Comparison of ENCODE assay signal across 20 mouse cellular contexts in genomic region chr17:79971721-79972336, GRCm38 (mm10).
DNase-seq lines count a peak whose midpoint lies in the region; ATAC-seq and TF ChIP-seq lines count a peak whose summit lies in the region.
"Had no signal": no experiment of that assay in that cellular context is flagged by ENCODE, and none has a peak within 500 bp of the region (broad histone marks: within the 10 kb centered on the region; RNA-seq: fewer than 3 reads in every experiment).

No protein-coding gene starts in this region.

- no peak for ATAC-seq in liver, postnatal 0 days
- ATAC-seq in forebrain, embryonic 14.5 days = no peak
- no peak for ATAC-seq in hindbrain, embryonic 13.5 days (ENCODE audit: low FRiP score)
- ATAC-seq: midbrain, embryonic 15.5 days had no signal

- H3K4me3 ChIP-seq in brown adipose tissue, adult 24 weeks (ENCODE audit: insufficient read depth, low read depth, low read length) = no peak overlapping the region
- H3K4me3 ChIP-seq in limb, embryonic 10.5 days = no peak overlapping the region
- no peak overlapping the region for H3K4me3 ChIP-seq in liver, postnatal 0 days (ENCODE audit: low read depth, low read length)
- H3K4me3 ChIP-seq in forebrain, embryonic 14.5 days (ENCODE audit: low read depth, low read length) = no peak overlapping the region
- H3K4me3 ChIP-seq in hindbrain, embryonic 13.5 days = no peak overlapping the region
- H3K4me3 ChIP-seq: heart, embryonic 15.5 days; hindbrain, embryonic 15.5 days; midbrain, embryonic 15.5 days; neural tube, embryonic 12.5 days had no signal

- TF ChIP-seq CTCF in liver, postnatal 0 days (IDR thresholded peaks at IDR 0.05; ENCODE audit: low read depth) = no peak

- no peak overlapping the region for H3K9ac ChIP-seq in liver, postnatal 0 days (replicated peaks)
- H3K9ac ChIP-seq in forebrain, embryonic 14.5 days (ENCODE audit: low read length) = no peak overlapping the region
- no peak overlapping the region for H3K9ac ChIP-seq in hindbrain, embryonic 13.5 days
- H3K9ac ChIP-seq: heart, embryonic 15.5 days; hindbrain, embryonic 15.5 days; midbrain, embryonic 15.5 days; neural tube, embryonic 12.5 days had no signal

- peak overlapping the region; percentile 85 for H3K27ac ChIP-seq in brown adipose tissue, adult 24 weeks (replicated peaks; ENCODE audit: low read depth, low read length)
- H3K27ac ChIP-seq in limb, embryonic 10.5 days = 0 out of 2 replicates have a peak overlapping the region, but pooled peaks have one; percentile 30
- no peak overlapping the region for H3K27ac ChIP-seq in liver, postnatal 0 days (ENCODE audit: low read depth)
- H3K27ac ChIP-seq in forebrain, embryonic 14.5 days (ENCODE audit: low read depth, low read length) = no peak overlapping the region
- H3K27ac ChIP-seq in hindbrain, embryonic 13.5 days = no peak overlapping the region
- H3K27ac ChIP-seq: heart, embryonic 15.5 days; hindbrain, embryonic 15.5 days; midbrain, embryonic 15.5 days; neural tube, embryonic 12.5 days had no signal

- H3K36me3 ChIP-seq in limb, embryonic 10.5 days = no peaks in the 10 kb centered on the region
- no peaks in the 10 kb centered on the region for H3K36me3 ChIP-seq in liver, postnatal 0 days (replicated peaks; ENCODE audit: insufficient read depth, low read length)
- no peaks in the 10 kb centered on the region for H3K36me3 ChIP-seq in forebrain, embryonic 14.5 days (ENCODE audit: control insufficient read depth, insufficient read depth, low read length)
- no peaks in the 10 kb centered on the region for H3K36me3 ChIP-seq in hindbrain, embryonic 13.5 days
- H3K36me3 ChIP-seq: heart, embryonic 15.5 days; hindbrain, embryonic 15.5 days; midbrain, embryonic 15.5 days; neural tube, embryonic 12.5 days had no signal

- no peak for TF ChIP-seq EP300 in liver, postnatal 0 days (IDR thresholded peaks at IDR 0.05; ENCODE audit: low read depth)

- H3K4me1 ChIP-seq in brown adipose tissue, adult 24 weeks (ENCODE audit: control insufficient read depth, insufficient read depth, insufficient read length, low read length) = peaks cover 7% of the 10 kb centered on the region; the same call in 1 of the 2 replicates
- H3K4me1 ChIP-seq in limb, embryonic 10.5 days = peaks cover 73% of the 10 kb centered on the region
- peaks cover 27% of the 10 kb centered on the region for H3K4me1 ChIP-seq in liver, postnatal 0 days (ENCODE audit: insufficient read depth)
- H3K4me1 ChIP-seq in forebrain, embryonic 14.5 days (ENCODE audit: control insufficient read depth, insufficient read depth, low read length) = no peaks in the 10 kb centered on the region
- peaks cover 14% of the 10 kb centered on the region for H3K4me1 ChIP-seq in hindbrain, embryonic 13.5 days (replicated peaks)

- no peaks in the 10 kb centered on the region for H3K9me3 ChIP-seq in limb, embryonic 10.5 days (replicated peaks)
- H3K9me3 ChIP-seq in liver, postnatal 0 days (ENCODE audit: low read length) = no peaks in the 10 kb centered on the region
- no peaks in the 10 kb centered on the region for H3K9me3 ChIP-seq in forebrain, embryonic 14.5 days (replicated peaks; ENCODE audit: control insufficient read depth, low read length)
- H3K9me3 ChIP-seq in hindbrain, embryonic 13.5 days = no peaks in the 10 kb centered on the region
- H3K9me3 ChIP-seq: heart, embryonic 15.5 days; hindbrain, embryonic 15.5 days; midbrain, embryonic 15.5 days; neural tube, embryonic 12.5 days had no signal

- peak; percentile 61 for DNase-seq in adipocyte (ENCODE audit: low spot score)
- DNase-seq in limb, embryonic 10.5 days (ENCODE audit: low spot score) = no peak
- DNase-seq in liver, postnatal 0 days = no peak
- no peak for DNase-seq in forebrain, embryonic 14.5 days (ENCODE audit: low spot score)
- no peak for DNase-seq in cerebellum, postnatal 10 days
- DNase-seq: adrenal gland, postnatal 10 days; cerebellum, adult 9-10 months; gastrocnemius, postnatal 36 days; heart, postnatal 36 days; lung, adult 2 months; right cerebral cortex, postnatal 25 days; spleen, adult 18-20 months; thymus, adult 2 months; thymus, postnatal 4 days had no signal

- peaks cover 16% of the 10 kb centered on the region; the same call in 1 of the 2 replicates for H3K27me3 ChIP-seq in limb, embryonic 10.5 days (ENCODE audit: low read depth, poor library complexity, severe bottlenecking)
- H3K27me3 ChIP-seq in liver, postnatal 0 days (ENCODE audit: insufficient read depth, low read length) = no peaks in the 10 kb centered on the region
- no peaks in the 10 kb centered on the region for H3K27me3 ChIP-seq in forebrain, embryonic 14.5 days (replicated peaks; ENCODE audit: control insufficient read depth, insufficient read depth, low read length)
- 0 out of 2 replicates have a peak, but pooled peaks cover 3% of the 10 kb centered on the region for H3K27me3 ChIP-seq in hindbrain, embryonic 13.5 days
- H3K27me3 ChIP-seq: hindbrain, embryonic 15.5 days; midbrain, embryonic 15.5 days; neural tube, embryonic 12.5 days had no signal

- WGBS in limb, embryonic 10.5 days = 57% methylated on average over 8 of the region's 8 CpGs
- 61% methylated on average over 8 of the region's 8 CpGs for WGBS in liver, postnatal 0 days (ENCODE audit: insufficient replicate concordance)
- WGBS in forebrain, embryonic 14.5 days = 88% methylated on average over 8 of the region's 8 CpGs
- 85% methylated on average over 8 of the region's 8 CpGs for WGBS in hindbrain, embryonic 13.5 days

- peak overlapping the region; percentile 20; the same call in 1 of the 2 replicates for H3K4me2 ChIP-seq in liver, postnatal 0 days (ENCODE audit: low read depth, low read length)
- no peak overlapping the region for H3K4me2 ChIP-seq in forebrain, embryonic 14.5 days (ENCODE audit: low read length)
- H3K4me2 ChIP-seq in hindbrain, embryonic 13.5 days = no peak overlapping the region
- H3K4me2 ChIP-seq: heart, embryonic 15.5 days; hindbrain, embryonic 15.5 days; midbrain, embryonic 15.5 days; neural tube, embryonic 12.5 days had no signal

Comparison
In these comparisons a context has a peak if more than half of its experiments do, and no peak if none do; other contexts are left out.
1. H3K27ac ChIP-seq: peak in brown adipose tissue, adult 24 weeks (single experiment) and limb, embryonic 10.5 days (single experiment); none in liver, postnatal 0 days (single experiment), forebrain, embryonic 14.5 days (single experiment) and hindbrain, embryonic 13.5 days (single experiment).